Mouse (Mus musculus) adipocyte (in vitro differentiated cells): ENCODE measurements around the gene Lamc1.

ENCODE experiments used
- DNase-seq: peaks from one replicate; pipeline ENCODE4 v3.0.0-alpha.2; 2016; ENCODE audit warnings: low spot score

Lamc1 gene

GRCm38 (mm10) chr1:153191237-153191942 lies 141.2 kb downstream of the Lamc1 start:
- DNase-seq: no peak

GRCm38 (mm10) chr1:153188081-153188480 lies 144.5 kb downstream of the Lamc1 start:
- DNase-seq: no peak

GRCm38 (mm10) chr1:153185828-153186803 lies 146.5 kb downstream of the Lamc1 start, which contains the start of gene Lamc2:
Gene Lamc2 (minus strand): TSS chr1:153186447.
- DNase-seq: no peak

GRCm38 (mm10) chr1:153180586-153181289 lies 151.8 kb downstream of the Lamc1 start:
- DNase-seq: peak; percentile 81

- no peak for DNase-seq
Observed at GRCm38 (mm10) chr1:153180160-153180559, 152.4 kb downstream of the Lamc1 start.

- no peak for DNase-seq
Observed at GRCm38 (mm10) chr1:153174801-153175200, 157.8 kb downstream of the Lamc1 start.

GRCm38 (mm10) chr1:153173276-153173675 lies 159.3 kb downstream of the Lamc1 start:
- peak; percentile 96 for DNase-seq

GRCm38 (mm10) chr1:153172291-153172731 lies 160.3 kb downstream of the Lamc1 start:
- no peak for DNase-seq

- DNase-seq: peak; percentile 56
Observed at GRCm38 (mm10) chr1:153171011-153171410, 161.6 kb downstream of the Lamc1 start.
